Mouse (Mus musculus) spleen, adult 2 months (tissue): ENCODE data around the gene Klhl25.

Experiments used
- CTCF ChIP-seq: fragments of 200-500 bp; IDR thresholded peaks from 2 replicates; pipeline ENCODE4 v1.5.1; 2011; ENCODE audit warnings: mild to moderate bottlenecking, inconsistent platforms; ENCODE audit not compliant: insufficient read depth, insufficient read length, insufficient replicate concordance; ENCODE audit errors: extremely low read depth
- POLR2A ChIP-seq: fragments of 200-500 bp; IDR thresholded peaks from 2 replicates; pipeline ENCODE4 v1.6.1; 2011; ENCODE audit warnings: low read depth, low read length, inconsistent platforms

- no peak for TF ChIP-seq POLR2A
- TF ChIP-seq CTCF = no peak
Observed at GRCm38 (mm10) chr7:75859771-75860196, 11.7 kb downstream of the Klhl25 start.
